Mouse (Mus musculus) stomach, embryonic 14.5 days (tissue): Measurements from ENCODE around the gene Sorbs2. TPM values are rescaled to one million over a fixed set of nuclear protein-coding genes. Genes with fewer than 3 reads are reported as not detected.

Experiments
- ATAC-seq: fragments of 200-750 bp; cut with Nextera tagmentation; 2 replicates; pipeline ENCODE4 v1.8.0; 2017; ENCODE audit warnings: low read depth, moderate TSS enrichment; ENCODE audit not compliant: insufficient number of reproducible peaks, insufficient read depth, low FRiP score
- H3K27ac ChIP-seq: fragments of 300-500 bp; sonication (generic); 2 replicates; pipeline ENCODE4 v1.5.1; 2014; ENCODE audit warnings: mild to moderate bottlenecking, low read length, moderate library complexity, mixed read lengths
- H3K27me3 ChIP-seq: fragments of 300-500 bp; sonication (generic); 2 replicates; pipeline ENCODE4 v1.6.1; 2014; ENCODE audit warnings: low read length, control low read depth, mixed read lengths; ENCODE audit not compliant: control insufficient read depth, insufficient read depth
- H3K36me3 ChIP-seq: fragments of 300-500 bp; sonication (generic); 2 replicates; pipeline ENCODE4 v1.6.1; 2014; ENCODE audit warnings: mild to moderate bottlenecking, control low read depth, low read length, moderate library complexity, mixed read lengths; ENCODE audit not compliant: control insufficient read depth, insufficient read depth
- H3K4me1 ChIP-seq: fragments of 300-500 bp; sonication (generic); 2 replicates; pipeline ENCODE4 v1.6.1; 2014; ENCODE audit warnings: low read length, control low read depth, mixed read lengths; ENCODE audit not compliant: control insufficient read depth, insufficient read depth
- H3K4me2 ChIP-seq: fragments of 300-500 bp; sonication (generic); replicated peaks from 2 replicates; pipeline ENCODE4 v1.6.1; 2014; ENCODE audit warnings: low read depth, low read length, control low read depth
- H3K4me3 ChIP-seq: fragments of 300-500 bp; sonication (generic); 2 replicates; pipeline ENCODE4 v1.5.1; 2014; ENCODE audit warnings: low read depth, low read length, control low read depth
- H3K9ac ChIP-seq: fragments of 300-500 bp; sonication (generic); replicated peaks from 2 replicates; pipeline ENCODE4 v1.6.1; 2014; ENCODE audit warnings: low read depth, mild to moderate bottlenecking, control low read depth, low read length, moderate library complexity, mixed read lengths
- H3K9me3 ChIP-seq: fragments of 300-500 bp; sonication (generic); 2 replicates; pipeline ENCODE4 v1.6.1; 2016; ENCODE audit warnings: low read depth, low read length, control low read depth; ENCODE audit not compliant: control insufficient read depth
- WGBS: fragments of 180-500 bp; shearing (Covaris S2); extraction: QIAGEN DNeasy Blood & Tissue Kit; methylation state at CpG from one replicate; pipeline ENCODE4 v1.1.7; 2014; 5-methylcytosine and 5-hydroxymethylcytosine counted together
- polyA plus RNA-seq: library from polyadenylated mRNA; unstranded; fragments of >200 nt; fragmentation: Nextera tagmentation; extraction: Ambion mirVana; gene quantifications from 2 replicates; pipeline ENCODE4 v1.2.1, GENCODE M21; 2014

The Sorbs2 gene
- polyA plus RNA-seq, 1 experiment from 2014 or later = 32.1 TPM

- H3K27ac ChIP-seq = no peak overlapping the region
- no peak for ATAC-seq
- WGBS = 74% methylated on average over 4 of the region's 4 CpGs
These were observed 202.1 kb downstream of the Sorbs2 start for GRCm38 (mm10) chr8:45709734-45710133.

GRCm38 (mm10) chr8:45712610-45713009 is 205.0 kb downstream of the Sorbs2 start:
- Histone ChIP-seq H3K36me3 (no peaks in the 10 kb centered on the region), H3K4me3 (no peak overlapping the region), H3K4me1 (no peaks in the 10 kb centered on the region), H3K27ac (no peak overlapping the region), H3K27me3 (no peaks in the 10 kb centered on the region), H3K9ac (no peak overlapping the region), H3K9me3 (no peaks in the 10 kb centered on the region), H3K4me2 (no peak overlapping the region)
- WGBS = 89% methylated on average over 6 of the region's 6 CpGs
- ATAC-seq = no peak

More at GRCm38 (mm10) chr8:45709734-45710133, 202.1 kb downstream of the Sorbs2 start:
- no peaks in the 10 kb centered on the region for H3K4me1 ChIP-seq
- no peak overlapping the region for H3K4me3 ChIP-seq
- no peak overlapping the region for H3K9ac ChIP-seq
- no peak overlapping the region for H3K4me2 ChIP-seq
- no peaks in the 10 kb centered on the region for H3K27me3 ChIP-seq
- no peaks in the 10 kb centered on the region for H3K36me3 ChIP-seq
- no peaks in the 10 kb centered on the region for H3K9me3 ChIP-seq

GRCm38 (mm10) chr8:45714806-45715205 is 207.2 kb downstream of the Sorbs2 start:
- WGBS = 48% methylated on average over 3 of the region's 3 CpGs
- no peaks in the 10 kb centered on the region for H3K27me3 ChIP-seq
- no peaks in the 10 kb centered on the region for H3K36me3 ChIP-seq
- H3K4me2 ChIP-seq = no peak overlapping the region
- ATAC-seq = no peak
- no peaks in the 10 kb centered on the region for H3K4me1 ChIP-seq
- no peak overlapping the region for H3K27ac ChIP-seq
- H3K9me3 ChIP-seq = no peaks in the 10 kb centered on the region
- H3K4me3 ChIP-seq = no peak overlapping the region
- no peak overlapping the region for H3K9ac ChIP-seq

GRCm38 (mm10) chr8:45715330-45716027 is 207.9 kb downstream of the Sorbs2 start:
- Histone ChIP-seq H3K9me3 (no peaks in the 10 kb centered on the region), H3K4me2 (no peak overlapping the region), H3K27me3 (no peaks in the 10 kb centered on the region), H3K27ac (no peak overlapping the region), H3K4me3 (no peak overlapping the region), H3K36me3 (no peaks in the 10 kb centered on the region), H3K9ac (no peak overlapping the region), H3K4me1 (no peaks in the 10 kb centered on the region)
- ATAC-seq = no peak
- WGBS = 80% methylated on average over 13 of the region's 13 CpGs

GRCm38 (mm10) chr8:45719776-45720175 is 212.2 kb downstream of the Sorbs2 start:
- Histone ChIP-seq H3K27ac (no peak overlapping the region), H3K4me1 (no peaks in the 10 kb centered on the region), H3K4me2 (no peak overlapping the region), H3K9me3 (no peaks in the 10 kb centered on the region), H3K4me3 (no peak overlapping the region), H3K9ac (no peak overlapping the region), H3K36me3 (no peaks in the 10 kb centered on the region), H3K27me3 (no peaks in the 10 kb centered on the region)
- 67% methylated on average over 8 of the region's 8 CpGs for WGBS
- no peak for ATAC-seq

- H3K27me3 ChIP-seq = no peaks in the 10 kb centered on the region
- H3K27ac ChIP-seq = no peak overlapping the region
- no peak overlapping the region for H3K9ac ChIP-seq
- H3K36me3 ChIP-seq = no peaks in the 10 kb centered on the region
- ATAC-seq = no peak
- H3K4me1 ChIP-seq = no peaks in the 10 kb centered on the region
- H3K9me3 ChIP-seq = no peaks in the 10 kb centered on the region
- no peak overlapping the region for H3K4me3 ChIP-seq
- H3K4me2 ChIP-seq = no peak overlapping the region
- 83% methylated on average over 3 of the region's 3 CpGs for WGBS
These were observed 216.6 kb downstream of the Sorbs2 start for GRCm38 (mm10) chr8:45724204-45724603.

GRCm38 (mm10) chr8:45725321-45725720 is 217.7 kb downstream of the Sorbs2 start:
- Histone ChIP-seq H3K36me3 (no peaks in the 10 kb centered on the region), H3K9me3 (no peaks in the 10 kb centered on the region), H3K4me2 (no peak overlapping the region), H3K4me1 (no peaks in the 10 kb centered on the region), H3K27me3 (no peaks in the 10 kb centered on the region), H3K27ac (no peak overlapping the region), H3K4me3 (no peak overlapping the region), H3K9ac (no peak overlapping the region)
- ATAC-seq = no peak
- 52% methylated on average over 5 of the region's 5 CpGs for WGBS

- no peaks in the 10 kb centered on the region for H3K9me3 ChIP-seq
- H3K4me3 ChIP-seq = no peak overlapping the region
- no peaks in the 10 kb centered on the region for H3K36me3 ChIP-seq
- 48% methylated on average over 7 of the region's 7 CpGs for WGBS
- H3K27me3 ChIP-seq = no peaks in the 10 kb centered on the region
- H3K4me1 ChIP-seq = no peaks in the 10 kb centered on the region
- no peak overlapping the region for H3K9ac ChIP-seq
- no peak for ATAC-seq
- H3K4me2 ChIP-seq = no peak overlapping the region
- no peak overlapping the region for H3K27ac ChIP-seq
These were observed 222.3 kb downstream of the Sorbs2 start for GRCm38 (mm10) chr8:45729850-45730382.

- 39% methylated on average over 5 of the region's 5 CpGs for WGBS
- no peak overlapping the region for H3K9ac ChIP-seq
- H3K36me3 ChIP-seq = no peaks in the 10 kb centered on the region
- H3K27me3 ChIP-seq = no peaks in the 10 kb centered on the region
- no peak overlapping the region for H3K27ac ChIP-seq
- no peaks in the 10 kb centered on the region for H3K4me1 ChIP-seq
- no peak overlapping the region for H3K4me3 ChIP-seq
- H3K4me2 ChIP-seq = no peak overlapping the region
- no peaks in the 10 kb centered on the region for H3K9me3 ChIP-seq
- ATAC-seq = no peak
These were observed 223.2 kb downstream of the Sorbs2 start for GRCm38 (mm10) chr8:45730795-45731194.
